Mouse (Mus musculus) heart, adult 11 months (tissue): Measurements from ENCODE around the gene Gm15091.
"Not testable (repeated sequence)": the region's sequence is repeated elsewhere in the genome, so short reads cannot be mapped to it uniquely, and the experiment has no call there.

Source experiments
- DNase-seq: peaks from one replicate; pipeline ENCODE4 v3.0.0; 2022

The Gm15091 gene

DNA sequence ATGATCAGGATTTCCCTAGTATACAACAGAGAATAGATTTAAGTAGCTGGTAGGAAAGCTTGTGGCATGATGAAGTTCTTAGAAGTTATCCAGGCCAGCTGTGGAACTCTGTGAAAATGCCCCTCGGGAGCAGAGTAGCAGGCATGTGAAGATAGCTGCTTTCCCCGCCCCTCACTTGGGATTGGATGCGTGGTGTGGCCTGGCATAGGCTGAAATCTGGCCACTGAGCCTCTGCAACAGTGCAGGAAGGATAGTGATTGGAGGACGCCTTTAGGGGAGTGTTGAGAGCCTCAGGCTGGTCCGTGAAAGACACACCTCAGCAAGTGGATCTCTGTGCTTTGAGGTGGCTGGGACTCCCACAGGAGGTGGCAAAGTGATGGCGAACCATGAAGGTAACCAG, at the start of gene Gm15091:
Gm15091 (plus strand) TSS at position 301 of the 400 bp plus-strand sequence.
- not testable (repeated sequence) for DNase-seq
